Comparison of ENCODE assay signal across 32 mouse cellular contexts in the genomic region with DNA sequence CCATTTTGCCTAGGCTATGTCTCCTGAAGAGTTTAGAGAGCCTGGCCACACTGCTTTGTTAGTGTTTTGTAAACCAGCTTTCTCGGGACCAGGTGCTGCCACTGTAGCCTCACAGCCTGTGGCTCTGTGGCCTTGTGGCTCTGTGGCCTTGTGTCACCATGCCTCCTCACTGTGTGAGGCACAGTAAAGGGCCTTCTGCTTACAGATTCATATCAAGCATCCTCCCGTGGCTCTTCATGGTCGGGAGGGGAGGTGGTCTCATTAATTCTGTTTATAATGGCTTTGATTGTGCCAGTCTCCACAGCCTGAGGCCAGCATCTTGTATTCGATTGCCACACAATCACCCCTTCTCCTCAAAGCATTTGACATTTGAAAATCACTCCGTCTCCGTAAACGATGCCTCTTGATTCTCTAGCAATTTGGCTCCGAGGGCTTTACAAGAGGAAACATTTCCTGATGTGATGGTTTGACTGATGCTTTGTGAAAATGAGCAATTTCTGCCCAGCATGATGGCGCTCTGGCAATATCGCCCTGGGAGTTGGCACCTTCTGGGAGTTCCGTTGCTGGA. TPM values are rescaled to one million over a fixed set of nuclear protein-coding genes. Genes with fewer than 3 reads are reported as not detected.
DNase-seq lines count a peak whose midpoint lies in the region; ATAC-seq and TF ChIP-seq lines count a peak whose summit lies in the region.
"Had no signal": no experiment of that assay in that cellular context is flagged by ENCODE, and none has a peak within 500 bp of the region (broad histone marks: within the 10 kb centered on the region; RNA-seq: fewer than 3 reads in every experiment).

No protein-coding gene starts in this region.

- no peak overlapping the region for H3K9ac ChIP-seq in forebrain, postnatal 0 days
- H3K9ac ChIP-seq in forebrain, embryonic 12.5 days, result no peak overlapping the region
- no peak overlapping the region for H3K9ac ChIP-seq in midbrain, embryonic 13.5 days (replicated peaks)
- H3K9ac ChIP-seq in midbrain, postnatal 0 days (replicated peaks; ENCODE audit: low read length, poor library complexity, severe bottlenecking), result no peak overlapping the region
- no peak overlapping the region for H3K9ac ChIP-seq in neural tube, embryonic 13.5 days
- H3K9ac ChIP-seq: embryonic facial prominence, embryonic 12.5 days; heart, embryonic 15.5 days; limb, embryonic 15.5 days; liver, embryonic 13.5 days had no signal

- WGBS in forebrain, postnatal 0 days, result 25% methylated on average over 11 of the region's 11 CpGs
- whole genome bisulfite sequencing in forebrain, embryonic 12.5 days, result 44% methylated on average over 11 of the region's 11 CpGs
- 56% methylated on average over 11 of the region's 11 CpGs for WGBS in midbrain, embryonic 13.5 days
- WGBS in midbrain, postnatal 0 days, result 52% methylated on average over 11 of the region's 11 CpGs
- 38% methylated on average over 11 of the region's 11 CpGs for WGBS in neural tube, embryonic 13.5 days

- no peak for DNase-seq in forebrain, postnatal 0 days
- no peak for DNase-seq in midbrain, postnatal 0 days (ENCODE audit: low spot score)
- peak; percentile 63 for DNase-seq in brain, embryonic 14.5 days (ENCODE audit: low read depth)
- DNase-seq in right cerebral cortex, postnatal 36 days (ENCODE audit: low spot score in 2 of 2), result no peak
- DNase-seq: adrenal gland, postnatal 10 days; cerebellum, adult 11 months; cerebellum, adult 9-10 months; cerebellum, postnatal 36 days; gastrocnemius, postnatal 25 days; heart, adult 11 months; kidney, adult 8-10 months; kidney, postnatal 4 days; layer of hippocampus, postnatal 36 days; liver, embryonic 13.5 days; lung, adult 18-20 months; lung, postnatal 4 days; right cerebral cortex, postnatal 25 days; spleen, adult 18-20 months; thymus, postnatal 14 days had no signal

- no peak overlapping the region for H3K4me3 ChIP-seq in forebrain, postnatal 0 days (ENCODE audit: low read depth, low read length)
- no peak overlapping the region for H3K4me3 ChIP-seq in forebrain, embryonic 12.5 days (replicated peaks)
- no peak overlapping the region for H3K4me3 ChIP-seq in midbrain, embryonic 13.5 days (replicated peaks)
- H3K4me3 ChIP-seq in midbrain, postnatal 0 days (ENCODE audit: low read depth, low read length), result no peak overlapping the region
- H3K4me3 ChIP-seq in neural tube, embryonic 13.5 days, result no peak overlapping the region
- H3K4me3 ChIP-seq: embryonic facial prominence, embryonic 12.5 days; heart, embryonic 10.5 days; heart, embryonic 15.5 days; limb, embryonic 10.5 days; limb, embryonic 15.5 days; liver, embryonic 13.5 days; megakaryocyte, embryonic 14.5 days had no signal

- no peak for TF ChIP-seq CTCF in forebrain, postnatal 0 days (IDR thresholded peaks at IDR 0.05; ENCODE audit: low read depth)
- no peak for TF ChIP-seq CTCF in midbrain, postnatal 0 days (IDR thresholded peaks at IDR 0.05)
- no peak for TF ChIP-seq CTCF in brain, embryonic 14.5 days (IDR thresholded peaks at IDR 0.05; ENCODE audit: borderline replicate concordance, extremely low read depth, insufficient read depth, insufficient read length)

- H3K27me3 ChIP-seq in forebrain, postnatal 0 days (ENCODE audit: insufficient read depth, low read length), result no peaks in the 10 kb centered on the region
- H3K27me3 ChIP-seq in forebrain, embryonic 12.5 days, result no peaks in the 10 kb centered on the region
- no peaks in the 10 kb centered on the region for H3K27me3 ChIP-seq in midbrain, embryonic 13.5 days
- H3K27me3 ChIP-seq in midbrain, postnatal 0 days (ENCODE audit: insufficient read depth, low read length), result no peaks in the 10 kb centered on the region
- H3K27me3 ChIP-seq in neural tube, embryonic 13.5 days, result no peaks in the 10 kb centered on the region
- H3K27me3 ChIP-seq: embryonic facial prominence, embryonic 12.5 days; heart, embryonic 15.5 days; limb, embryonic 15.5 days; Patski had no signal

- no peaks in the 10 kb centered on the region for H3K4me1 ChIP-seq in forebrain, postnatal 0 days (ENCODE audit: insufficient read depth)
- peaks cover 7% of the 10 kb centered on the region; the same call in 1 of the 2 replicates for H3K4me1 ChIP-seq in forebrain, embryonic 12.5 days
- H3K4me1 ChIP-seq in midbrain, embryonic 13.5 days (replicated peaks), result peaks cover 7% of the 10 kb centered on the region; the same call in 1 of the 2 replicates
- no peaks in the 10 kb centered on the region for H3K4me1 ChIP-seq in midbrain, postnatal 0 days (ENCODE audit: insufficient read depth, low read length)
- H3K4me1 ChIP-seq in neural tube, embryonic 13.5 days (replicated peaks), result peaks cover 13% of the 10 kb centered on the region; the same call in 1 of the 2 replicates
- H3K4me1 ChIP-seq: embryonic facial prominence, embryonic 12.5 days; heart, embryonic 10.5 days; limb, embryonic 10.5 days; limb, embryonic 15.5 days; liver, embryonic 13.5 days had no signal

- H3K27ac ChIP-seq in forebrain, postnatal 0 days (ENCODE audit: low read depth, low read length), result peak overlapping the region; percentile 15; the same call in 1 of the 2 replicates
- H3K27ac ChIP-seq in forebrain, embryonic 12.5 days, result no peak overlapping the region
- H3K27ac ChIP-seq in midbrain, embryonic 13.5 days, result no peak overlapping the region
- H3K27ac ChIP-seq in midbrain, postnatal 0 days (ENCODE audit: low read depth, low read length), result no peak overlapping the region
- H3K27ac ChIP-seq in neural tube, embryonic 13.5 days (replicated peaks), result peak overlapping the region; percentile 42; the same call in 1 of the 2 replicates
- H3K27ac ChIP-seq: embryonic facial prominence, embryonic 12.5 days; heart, embryonic 10.5 days; heart, embryonic 15.5 days; kidney, postnatal 0 days; limb, embryonic 10.5 days; limb, embryonic 15.5 days; liver, embryonic 13.5 days had no signal

- no peak for TF ChIP-seq POLR2A in brain, embryonic 14.5 days (IDR thresholded peaks at IDR 0.05; ENCODE audit: borderline replicate concordance, extremely low read depth, insufficient read depth, insufficient read length, poor library complexity, severe bottlenecking)

- no peaks in the 10 kb centered on the region for H3K9me3 ChIP-seq in forebrain, postnatal 0 days (ENCODE audit: low read length)
- H3K9me3 ChIP-seq in forebrain, embryonic 12.5 days, result no peaks in the 10 kb centered on the region
- H3K9me3 ChIP-seq in midbrain, embryonic 13.5 days, result no peaks in the 10 kb centered on the region
- H3K9me3 ChIP-seq in midbrain, postnatal 0 days (ENCODE audit: low read length), result no peaks in the 10 kb centered on the region
- H3K9me3 ChIP-seq in neural tube, embryonic 13.5 days, result no peaks in the 10 kb centered on the region
- H3K9me3 ChIP-seq: embryonic facial prominence, embryonic 12.5 days; heart, embryonic 10.5 days; heart, embryonic 15.5 days; limb, embryonic 10.5 days; limb, embryonic 15.5 days; liver, embryonic 13.5 days; megakaryocyte, embryonic 14.5 days had no signal

- H3K4me2 ChIP-seq in forebrain, postnatal 0 days (ENCODE audit: low read depth), result no peak overlapping the region
- no peak overlapping the region for H3K4me2 ChIP-seq in forebrain, embryonic 12.5 days
- no peak overlapping the region for H3K4me2 ChIP-seq in midbrain, embryonic 13.5 days (replicated peaks)
- no peak overlapping the region for H3K4me2 ChIP-seq in midbrain, postnatal 0 days (ENCODE audit: low read depth, low read length, poor library complexity, severe bottlenecking)
- no peak overlapping the region for H3K4me2 ChIP-seq in neural tube, embryonic 13.5 days
- H3K4me2 ChIP-seq: embryonic facial prominence, embryonic 12.5 days; heart, embryonic 15.5 days; limb, embryonic 15.5 days; liver, embryonic 13.5 days had no signal

- no peaks in the 10 kb centered on the region for H3K36me3 ChIP-seq in forebrain, postnatal 0 days (ENCODE audit: insufficient read depth)
- H3K36me3 ChIP-seq in forebrain, embryonic 12.5 days (replicated peaks), result no peaks in the 10 kb centered on the region
- H3K36me3 ChIP-seq in midbrain, embryonic 13.5 days, result no peaks in the 10 kb centered on the region
- H3K36me3 ChIP-seq in midbrain, postnatal 0 days (ENCODE audit: insufficient read depth, low read length), result no peaks in the 10 kb centered on the region
- H3K36me3 ChIP-seq in neural tube, embryonic 13.5 days, result no peaks in the 10 kb centered on the region
- H3K36me3 ChIP-seq: embryonic facial prominence, embryonic 12.5 days; heart, embryonic 10.5 days; heart, embryonic 15.5 days; limb, embryonic 10.5 days; limb, embryonic 15.5 days; liver, embryonic 13.5 days had no signal

- no peak; the same call in 1 of the 2 replicates for ATAC-seq in forebrain, postnatal 0 days
- no peak for ATAC-seq in forebrain, embryonic 12.5 days (ENCODE audit: low FRiP score)
- peak; percentile 40; the same call in 1 of the 2 replicates for ATAC-seq in midbrain, embryonic 13.5 days
- no peak for ATAC-seq in midbrain, postnatal 0 days (ENCODE audit: low FRiP score)
- 0 out of 2 replicates have a peak, but pooled peaks have one; percentile 32 for ATAC-seq in neural tube, embryonic 13.5 days (ENCODE audit: low read depth)
- ATAC-seq: intestine, embryonic 16.5 days; lung, postnatal 0 days; Patski had no signal

RNA-seq across cellular contexts. Expression of a gene that starts 20.7 kb away (rescaled TPM):
- 41.0 and 47.9 TPM in 2 replicates for total RNA-seq in forebrain, postnatal 0 days (2014; rRNA removed)
- 31.3 and 32.8 TPM in 2 replicates for polyA plus RNA-seq in forebrain, postnatal 0 days (2015; fragmentation: Nextera tagmentation; extraction: Ambion mirVana)
- polyA plus RNA-seq in forebrain, embryonic 12.5 days (2016; fragmentation: Nextera tagmentation; extraction: Ambion mirVana), result 19.2 and 20.0 TPM in 2 replicates
- 21.9 and 22.0 TPM in 2 replicates for polyA plus RNA-seq in midbrain, embryonic 13.5 days (2015; fragmentation: Nextera tagmentation; extraction: Ambion mirVana)
- 24.2 and 28.6 TPM in 2 replicates for total RNA-seq in midbrain, postnatal 0 days (2014; rRNA removed)
- 29.5 and 30.9 TPM in 2 replicates for polyA plus RNA-seq in midbrain, postnatal 0 days (2015; fragmentation: Nextera tagmentation; extraction: Ambion mirVana)
- 14.7 and 17.5 TPM in 2 replicates for polyA plus RNA-seq in brain, embryonic 14.5 days (2012; rRNA removed)
- 22.7 and 27.2 TPM in 2 replicates for polyA plus RNA-seq in neural tube, embryonic 13.5 days (2015; fragmentation: Nextera tagmentation; extraction: Ambion mirVana)

RNA-seq across cellular contexts. Expression of a gene that starts 56.2 kb away (rescaled TPM):
- total RNA-seq in forebrain, postnatal 0 days (2014; rRNA removed), result 15.2 and 22.8 TPM in 2 replicates
- polyA plus RNA-seq in forebrain, postnatal 0 days (2015; fragmentation: Nextera tagmentation; extraction: Ambion mirVana), result 0.92 and 2.1 TPM in 2 replicates
- 4.4 and 5.5 TPM in 2 replicates for polyA plus RNA-seq in forebrain, embryonic 12.5 days (2016; fragmentation: Nextera tagmentation; extraction: Ambion mirVana)
- polyA plus RNA-seq in midbrain, embryonic 13.5 days (2015; fragmentation: Nextera tagmentation; extraction: Ambion mirVana), result 4.6 TPM in 2 replicates
- total RNA-seq in midbrain, postnatal 0 days (2014; rRNA removed), result 11.7 and 16.1 TPM in 2 replicates
- 1.1 and 2.7 TPM in 2 replicates for polyA plus RNA-seq in midbrain, postnatal 0 days (2015; fragmentation: Nextera tagmentation; extraction: Ambion mirVana)
- 15.3 and 15.7 TPM in 2 replicates for polyA plus RNA-seq in brain, embryonic 14.5 days (2012; rRNA removed)
- polyA plus RNA-seq in neural tube, embryonic 13.5 days (2015; fragmentation: Nextera tagmentation; extraction: Ambion mirVana), result 3.4 and 4.1 TPM in 2 replicates

Comparison
In these comparisons a context has a peak if more than half of its experiments do, and no peak if none do; other contexts are left out.
1. ATAC-seq: peak in midbrain, embryonic 13.5 days (single experiment) and neural tube, embryonic 13.5 days (single experiment); none in forebrain, postnatal 0 days (single experiment), forebrain, embryonic 12.5 days (single experiment) and midbrain, postnatal 0 days (single experiment).
2. H3K27ac ChIP-seq: peak in forebrain, postnatal 0 days (single experiment) and neural tube, embryonic 13.5 days (single experiment); none in forebrain, embryonic 12.5 days (single experiment), midbrain, embryonic 13.5 days (single experiment) and midbrain, postnatal 0 days (single experiment).